In the genomic region with DNA sequence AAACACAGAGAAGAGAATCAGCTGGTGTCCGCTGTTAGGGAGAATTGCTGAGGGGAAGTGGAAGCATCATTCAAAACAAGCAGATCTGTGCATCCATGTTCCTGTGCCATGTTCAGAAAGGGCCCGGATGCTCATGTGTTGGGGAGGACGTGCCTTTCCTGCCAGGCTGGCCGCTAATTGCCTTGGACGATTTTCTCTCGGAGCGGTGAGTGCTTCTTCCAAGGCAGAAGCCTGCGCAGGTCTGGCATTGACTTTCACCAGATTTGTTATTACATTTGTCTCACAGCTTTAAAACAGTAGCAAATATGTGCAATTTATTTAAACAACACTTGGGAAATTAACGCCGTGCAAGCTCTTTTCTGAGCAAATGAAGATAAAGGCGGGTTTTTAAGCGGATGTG, we compare ENCODE assay signal across 22 mouse cellular contexts.
A peak's percentile ranks its signal among the peaks of the same experiment; 100 is the strongest.
DNase-seq lines count a peak whose midpoint lies in the region; ATAC-seq and TF ChIP-seq lines count a peak whose summit lies in the region.
"Had no signal": no experiment of that assay in that cellular context is flagged by ENCODE, and none has a peak within 500 bp of the region (broad histone marks: within the 10 kb centered on the region; RNA-seq: fewer than 3 reads in every experiment).

No protein-coding gene starts in this region.

- H3K4me1 ChIP-seq in forebrain, embryonic 14.5 days (ENCODE audit: control insufficient read depth, insufficient read depth, low read length) = peaks cover 23% of the 10 kb centered on the region
- peaks cover 41% of the 10 kb centered on the region for H3K4me1 ChIP-seq in midbrain, embryonic 15.5 days
- H3K4me1 ChIP-seq: intestine, embryonic 15.5 days; liver, embryonic 15.5 days had no signal

- no peaks in the 10 kb centered on the region for H3K27me3 ChIP-seq in forebrain, embryonic 14.5 days (replicated peaks; ENCODE audit: control insufficient read depth, insufficient read depth, low read length)
- no peaks in the 10 kb centered on the region for H3K27me3 ChIP-seq in midbrain, embryonic 15.5 days (replicated peaks)
- H3K27me3 ChIP-seq: intestine, embryonic 15.5 days; kidney, embryonic 15.5 days; liver, embryonic 15.5 days had no signal

- H3K36me3 ChIP-seq in forebrain, embryonic 14.5 days (ENCODE audit: control insufficient read depth, insufficient read depth, low read length) = no peaks in the 10 kb centered on the region
- no peaks in the 10 kb centered on the region for H3K36me3 ChIP-seq in midbrain, embryonic 15.5 days (replicated peaks)
- H3K36me3 ChIP-seq: embryonic facial prominence, embryonic 10.5 days; intestine, embryonic 15.5 days; kidney, embryonic 15.5 days; limb, embryonic 12.5 days; liver, embryonic 15.5 days had no signal

- TF ChIP-seq CTCF in layer of hippocampus, adult 2 months (conservative IDR thresholded peaks at IDR 0.05) = no peak
- no peak for TF ChIP-seq CTCF in left cerebral cortex, adult 2 months (IDR thresholded peaks at IDR 0.05)

- intact Hi-C loops in left cerebral cortex, adult 2 months (cut with DNase I) = no loop called here

- peak; percentile 27 to 35 for DNase-seq in layer of hippocampus, adult 2 months (ENCODE audit: low spot score in 2 of 2)
- no peak for DNase-seq in layer of hippocampus, adult 9-10 months (ENCODE audit: low spot score)
- peak; percentile 68 for DNase-seq in brain, embryonic 18.5 days (ENCODE audit: low read depth, low spot score)
- DNase-seq in forebrain, embryonic 14.5 days (ENCODE audit: low spot score) = peak; percentile 84
- no peak for DNase-seq in left cerebral cortex, adult 2 months (ENCODE audit: extremely low spot score in 1 of 2, low spot score in 2 of 2)
- DNase-seq: adrenal gland, postnatal 10 days; cerebellum, postnatal 36 days; gastrocnemius, postnatal 10 days; heart, adult 2 months; heart, postnatal 14 days; lung, postnatal 10 days; retina, postnatal 1 day; thymus, postnatal 25 days had no signal

- no peak overlapping the region for H3K4me3 ChIP-seq in layer of hippocampus, adult 2 months
- no peak overlapping the region for H3K4me3 ChIP-seq in forebrain, embryonic 14.5 days (ENCODE audit: low read depth, low read length)
- no peak overlapping the region for H3K4me3 ChIP-seq in midbrain, embryonic 15.5 days
- H3K4me3 ChIP-seq in left cerebral cortex, adult 2 months = no peak overlapping the region
- H3K4me3 ChIP-seq: embryonic facial prominence, embryonic 10.5 days; erythroblast, embryonic 14.5 days; heart, adult 2 months; intestine, embryonic 15.5 days; kidney, embryonic 15.5 days; limb, embryonic 12.5 days; liver, embryonic 15.5 days had no signal

- WGBS in forebrain, embryonic 14.5 days = 42% methylated on average over 12 of the region's 12 CpGs
- WGBS in midbrain, embryonic 15.5 days = 66% methylated on average over 12 of the region's 12 CpGs

- peak; percentile 35; the same call in 1 of the 2 replicates for ATAC-seq in forebrain, embryonic 14.5 days
- ATAC-seq in midbrain, embryonic 15.5 days (replicated peaks) = no peak
- ATAC-seq in cerebellum, adult (ENCODE audit: insufficient number of reproducible peaks, low FRiP score, low TSS enrichment) = no peak
- ATAC-seq: intestine, embryonic 15.5 days had no signal

- no peak overlapping the region for H3K27ac ChIP-seq in layer of hippocampus, adult 2 months
- peak overlapping the region; percentile 52; the same call in 1 of the 2 replicates for H3K27ac ChIP-seq in forebrain, embryonic 14.5 days (ENCODE audit: low read depth, low read length)
- peak overlapping the region; percentile 51 for H3K27ac ChIP-seq in midbrain, embryonic 15.5 days
- H3K27ac ChIP-seq in left cerebral cortex, adult 2 months = no peak overlapping the region
- H3K27ac ChIP-seq: embryonic facial prominence, embryonic 10.5 days; heart, adult 2 months; intestine, embryonic 15.5 days; kidney, embryonic 15.5 days; limb, embryonic 12.5 days; liver, embryonic 15.5 days; stomach, postnatal 0 days had no signal

- no peak overlapping the region for H3K4me2 ChIP-seq in forebrain, embryonic 14.5 days (ENCODE audit: low read length)
- no peak overlapping the region for H3K4me2 ChIP-seq in midbrain, embryonic 15.5 days
- H3K4me2 ChIP-seq: intestine, embryonic 15.5 days; kidney, embryonic 15.5 days; limb, embryonic 12.5 days; liver, embryonic 15.5 days had no signal

- H3K9ac ChIP-seq in forebrain, embryonic 14.5 days (ENCODE audit: low read length) = no peak overlapping the region
- H3K9ac ChIP-seq in midbrain, embryonic 15.5 days = no peak overlapping the region
- H3K9ac ChIP-seq: intestine, embryonic 15.5 days; kidney, embryonic 15.5 days; limb, embryonic 12.5 days; liver, embryonic 15.5 days had no signal

- no peaks in the 10 kb centered on the region for H3K9me3 ChIP-seq in forebrain, embryonic 14.5 days (replicated peaks; ENCODE audit: control insufficient read depth, low read length)
- H3K9me3 ChIP-seq in midbrain, embryonic 15.5 days = no peaks in the 10 kb centered on the region
- H3K9me3 ChIP-seq: embryonic facial prominence, embryonic 10.5 days; intestine, embryonic 15.5 days; kidney, embryonic 15.5 days; limb, embryonic 12.5 days; liver, embryonic 15.5 days had no signal

Comparison
In these comparisons a context has a peak if more than half of its experiments do, and no peak if none do; other contexts are left out.
1. DNase-seq: peak in layer of hippocampus, adult 2 months (2 of 2), brain, embryonic 18.5 days (single experiment) and forebrain, embryonic 14.5 days (single experiment); none in layer of hippocampus, adult 9-10 months (single experiment) and left cerebral cortex, adult 2 months (0 of 2).
2. H3K27ac ChIP-seq: peak in forebrain, embryonic 14.5 days (single experiment) and midbrain, embryonic 15.5 days (single experiment); none in layer of hippocampus, adult 2 months (single experiment) and left cerebral cortex, adult 2 months (single experiment).